Mouse (Mus musculus) kidney, postnatal 0 days (tissue): ENCODE data around the gene Asic1. TPM values are rescaled to one million over a fixed set of nuclear protein-coding genes. Genes with fewer than 3 reads are reported as not detected.
A peak's percentile ranks its signal among the peaks of the same experiment; 100 is the strongest.

Experiments
- ATAC-seq: fragments of 200-750 bp; cut with Nextera tagmentation; replicated peaks from 2 replicates; pipeline ENCODE4 v1.8.0; 2017; ENCODE audit warnings: low read depth, moderate number of reproducible peaks, moderate TSS enrichment, moderate library complexity; ENCODE audit not compliant: low FRiP score
- DNase-seq: peaks from one replicate; pipeline ENCODE4 v3.0.0-alpha.2; 2016; ENCODE audit warnings: low spot score
- H3K27ac ChIP-seq: fragments of 300-500 bp; sonication (generic); 2 replicates; pipeline ENCODE4 v1.5.1; 2014; ENCODE audit warnings: mild to moderate bottlenecking
- H3K27me3 ChIP-seq: fragments of 300-500 bp; sonication (generic); 2 replicates; pipeline ENCODE4 v1.6.1; 2014; ENCODE audit warnings: low read length, mixed read lengths; ENCODE audit not compliant: insufficient read depth
- H3K36me3 ChIP-seq: fragments of 300-500 bp; sonication (generic); 2 replicates; pipeline ENCODE4 v1.6.1; 2014; ENCODE audit warnings: low read length, mixed read lengths; ENCODE audit not compliant: insufficient read depth
- H3K4me1 ChIP-seq: fragments of 300-500 bp; sonication (generic); replicated peaks from 2 replicates; pipeline ENCODE4 v1.6.1; 2014; ENCODE audit warnings: antibody characterized with exemption, low read length, mixed read lengths; ENCODE audit not compliant: insufficient read depth
- H3K4me2 ChIP-seq: fragments of 300-500 bp; sonication (generic); 2 replicates; pipeline ENCODE4 v1.6.1; 2014; ENCODE audit warnings: mild to moderate bottlenecking, low read length, moderate library complexity, mixed read lengths
- H3K4me3 ChIP-seq: fragments of 300-500 bp; sonication (generic); replicated peaks from 2 replicates; pipeline ENCODE4 v1.5.1; 2014; ENCODE audit warnings: low read depth, low read length
- H3K9ac ChIP-seq: fragments of 300-500 bp; sonication (generic); 2 replicates; pipeline ENCODE4 v1.6.1; 2014; ENCODE audit warnings: low read depth, low read length
- H3K9me3 ChIP-seq: fragments of 300-500 bp; sonication (generic); replicated peaks from 2 replicates; pipeline ENCODE4 v1.6.1; 2016; ENCODE audit warnings: low read length, inconsistent platforms, mixed read lengths
- CTCF ChIP-seq: IDR thresholded peaks from 2 replicates; pipeline ENCODE4 v1.5.1; 2016; ENCODE audit warnings: antibody characterized with exemption, low read depth, mild to moderate bottlenecking, moderate library complexity
- WGBS: fragments of 180-500 bp; shearing (Covaris S2); extraction: QIAGEN DNeasy Blood & Tissue Kit; methylation state at CpG from one replicate; pipeline ENCODE4 v1.1.7; 2014; 5-methylcytosine and 5-hydroxymethylcytosine counted together
- polyA plus RNA-seq: library from polyadenylated mRNA; unstranded; fragments of >200 nt; fragmentation: Nextera tagmentation; extraction: Ambion mirVana; gene quantifications from 2 replicates; pipeline ENCODE4 v1.2.1, GENCODE M21; 2015

Gene Asic1
- polyA plus RNA-seq, 1 experiment from 2014 or later: 1.1 TPM

DNA sequence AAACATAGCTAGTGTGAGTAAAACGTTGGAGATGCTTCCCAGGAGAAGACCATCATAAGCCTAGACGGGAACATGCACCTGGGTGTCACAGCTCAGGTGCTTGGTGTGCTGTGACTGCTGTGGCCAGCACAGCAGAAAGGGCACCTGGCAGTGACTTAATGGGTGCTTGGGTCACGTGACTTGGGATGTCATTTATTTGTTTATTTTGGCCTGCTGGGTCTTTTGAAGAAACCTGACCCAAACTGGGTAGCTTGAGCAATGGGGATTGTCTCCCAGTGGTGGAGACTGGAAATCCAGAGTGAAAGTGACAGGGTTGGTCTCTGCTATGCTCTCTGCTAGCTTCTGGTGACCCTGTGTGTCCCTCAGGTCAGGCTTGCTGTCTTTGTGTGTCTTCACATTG lies 41.3 kb downstream of the Asic1 start:
- DNase-seq (no peak), ATAC-seq (no peak)
- 42% methylated on average over 3 of the region's 3 CpGs for WGBS
- Histone ChIP-seq H3K9me3 (no peaks in the 10 kb centered on the region), H3K27ac (no peak overlapping the region), H3K27me3 (no peaks in the 10 kb centered on the region), H3K4me3 (no peak overlapping the region), H3K4me2 (no peak overlapping the region), H3K9ac (no peak overlapping the region), H3K4me1 (peaks cover 7% of the 10 kb centered on the region), H3K36me3 (peaks cover 55% of the 10 kb centered on the region)
- no peak for TF ChIP-seq CTCF

DNA sequence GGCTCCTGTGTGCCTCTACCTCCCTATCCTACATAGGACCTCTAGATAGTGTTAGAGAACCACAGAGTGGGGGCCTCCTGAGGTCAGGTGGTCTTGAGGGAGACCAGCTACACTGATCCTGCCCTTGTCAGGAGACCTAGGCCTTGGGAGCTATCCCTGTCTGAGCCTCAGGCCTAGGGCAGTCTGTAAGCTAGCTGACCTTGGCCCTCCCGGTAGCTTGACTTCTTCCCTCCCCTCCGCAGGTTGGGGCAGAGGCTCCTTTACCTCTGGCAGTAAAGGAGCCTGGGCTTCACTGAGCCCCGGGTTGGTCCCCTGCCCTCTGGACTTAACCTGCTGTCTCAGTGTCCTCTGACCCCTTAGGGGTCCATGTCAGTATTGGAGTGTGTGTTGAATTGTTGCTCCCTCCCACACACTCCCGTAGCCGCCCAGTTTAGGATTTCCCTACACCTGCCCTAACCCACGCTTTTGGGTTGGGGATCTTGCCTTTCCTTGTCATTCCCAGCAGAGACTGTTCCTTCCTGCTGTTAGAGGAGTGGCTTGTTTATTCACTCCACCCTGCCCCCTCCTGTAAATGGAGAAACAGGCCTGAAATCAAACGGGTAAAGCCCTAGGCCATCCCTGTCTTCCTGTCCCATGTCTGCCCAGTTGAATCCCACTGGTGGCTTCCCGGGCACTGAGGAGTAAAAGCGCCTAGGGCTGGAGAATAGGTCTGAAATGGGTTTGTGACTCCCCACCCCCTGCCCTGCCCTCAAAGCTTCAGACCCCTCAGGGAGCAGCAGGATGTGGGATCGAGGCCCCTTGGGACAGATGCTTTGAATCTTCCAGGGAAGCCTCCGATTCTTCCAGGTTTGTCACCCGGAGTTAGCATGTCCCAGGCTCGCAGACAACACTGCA lies 42.7 kb downstream of the Asic1 start:
- WGBS: 50% methylated on average over 13 of the region's 13 CpGs
- H3K9ac ChIP-seq: no peak overlapping the region
- TF ChIP-seq CTCF: no peak
- peaks cover 46% of the 10 kb centered on the region for H3K36me3 ChIP-seq
- no peaks in the 10 kb centered on the region for H3K27me3 ChIP-seq
- ATAC-seq (peak; percentile 12; the same call in 1 of the 2 replicates), DNase-seq (no peak)
- peaks cover 10% of the 10 kb centered on the region for H3K4me1 ChIP-seq
- 0 out of 2 replicates have a peak overlapping the region, but pooled peaks have one; percentile 8 for H3K27ac ChIP-seq
- H3K4me3 ChIP-seq: no peak overlapping the region
- no peaks in the 10 kb centered on the region for H3K9me3 ChIP-seq
- H3K4me2 ChIP-seq: no peak overlapping the region

DNA sequence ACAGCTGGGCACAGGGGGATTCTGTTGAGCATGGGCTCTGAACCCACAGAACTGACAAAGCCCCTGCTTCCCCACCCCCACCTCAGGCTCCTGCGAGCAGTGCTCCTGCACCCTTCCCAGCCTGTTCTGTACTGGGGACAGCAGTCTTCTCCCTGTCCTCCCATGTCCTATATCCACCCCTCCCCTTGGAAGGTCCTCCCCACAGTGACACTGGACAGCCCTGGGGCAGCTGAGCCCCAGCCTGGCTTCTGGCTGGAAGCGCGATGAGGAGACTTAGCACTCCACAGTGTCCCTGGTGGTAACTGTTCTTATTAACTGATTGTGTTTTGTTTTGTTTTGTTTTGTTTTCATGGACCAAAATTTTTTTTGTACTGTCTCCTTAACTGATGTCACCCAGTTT lies 43.4 kb downstream of the Asic1 start:
- DNase-seq (no peak), ATAC-seq (no peak)
- 82% methylated on average over 3 of the region's 3 CpGs for WGBS
- Histone ChIP-seq H3K27ac (no peak overlapping the region), H3K4me3 (no peak overlapping the region), H3K9me3 (no peaks in the 10 kb centered on the region), H3K4me1 (peaks cover 15% of the 10 kb centered on the region), H3K27me3 (no peaks in the 10 kb centered on the region), H3K9ac (no peak overlapping the region), H3K36me3 (peaks cover 42% of the 10 kb centered on the region), H3K4me2 (no peak overlapping the region)
- TF ChIP-seq CTCF: no peak

DNA sequence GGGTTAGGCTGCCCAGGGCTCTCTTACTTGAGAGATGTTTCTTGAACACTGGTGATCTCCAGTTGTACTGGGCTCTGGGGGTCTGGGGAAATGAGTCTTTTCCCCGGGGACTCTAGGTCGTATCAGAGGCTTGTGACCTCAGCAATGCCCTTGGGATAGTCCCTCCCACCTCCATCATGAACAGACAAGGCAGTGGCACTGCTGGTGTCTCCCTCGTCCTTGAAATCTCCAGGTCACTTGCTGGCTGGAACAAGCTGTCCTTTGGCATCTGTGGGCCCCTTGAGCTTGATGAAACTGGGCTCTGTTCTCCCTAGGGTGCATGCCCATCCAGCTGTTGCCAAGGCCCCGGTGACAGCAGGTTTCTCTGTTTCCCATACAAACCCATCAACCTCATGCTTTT lies 44.0 kb downstream of the Asic1 start:
- DNase-seq: no peak
- Histone ChIP-seq H3K9me3 (no peaks in the 10 kb centered on the region), H3K4me3 (no peak overlapping the region), H3K27ac (no peak overlapping the region), H3K9ac (no peak overlapping the region), H3K27me3 (no peaks in the 10 kb centered on the region), H3K4me1 (peaks cover 21% of the 10 kb centered on the region), H3K4me2 (no peak overlapping the region), H3K36me3 (peaks cover 36% of the 10 kb centered on the region)
- no peak for TF ChIP-seq CTCF
- ATAC-seq: no peak
- WGBS: 71% methylated on average over 4 of the region's 4 CpGs

DNA sequence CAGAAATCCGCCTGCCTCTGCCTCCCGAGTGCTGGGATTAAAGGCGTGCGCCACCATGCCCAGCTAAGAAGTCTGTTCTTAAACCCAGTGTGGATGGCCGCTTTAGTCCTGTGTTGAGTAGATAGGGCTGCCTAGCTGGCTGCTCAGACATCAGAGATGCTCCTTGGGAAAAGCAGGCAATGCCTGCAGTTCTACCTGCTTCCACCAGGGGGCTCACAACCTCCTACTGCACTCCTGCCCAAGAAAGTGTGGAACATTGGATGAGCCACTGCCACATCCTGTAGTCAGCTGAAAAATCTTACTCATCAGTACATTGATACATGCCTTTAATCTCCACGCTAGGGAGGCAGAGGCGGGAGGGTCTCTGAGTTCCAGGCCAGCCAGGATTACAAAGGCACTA lies 44.7 kb downstream of the Asic1 start:
- Histone ChIP-seq H3K36me3 (peaks cover 29% of the 10 kb centered on the region), H3K4me3 (no peak overlapping the region), H3K4me2 (no peak overlapping the region), H3K9ac (no peak overlapping the region), H3K27me3 (no peaks in the 10 kb centered on the region), H3K9me3 (no peaks in the 10 kb centered on the region), H3K4me1 (peaks cover 21% of the 10 kb centered on the region), H3K27ac (no peak overlapping the region)
- 49% methylated on average over 7 of the region's 7 CpGs for WGBS
- DNase-seq: peak; percentile 85
- ATAC-seq: 0 out of 2 replicates have a peak, but pooled peaks have one; percentile 12
- TF ChIP-seq CTCF: peak; percentile 96

DNA sequence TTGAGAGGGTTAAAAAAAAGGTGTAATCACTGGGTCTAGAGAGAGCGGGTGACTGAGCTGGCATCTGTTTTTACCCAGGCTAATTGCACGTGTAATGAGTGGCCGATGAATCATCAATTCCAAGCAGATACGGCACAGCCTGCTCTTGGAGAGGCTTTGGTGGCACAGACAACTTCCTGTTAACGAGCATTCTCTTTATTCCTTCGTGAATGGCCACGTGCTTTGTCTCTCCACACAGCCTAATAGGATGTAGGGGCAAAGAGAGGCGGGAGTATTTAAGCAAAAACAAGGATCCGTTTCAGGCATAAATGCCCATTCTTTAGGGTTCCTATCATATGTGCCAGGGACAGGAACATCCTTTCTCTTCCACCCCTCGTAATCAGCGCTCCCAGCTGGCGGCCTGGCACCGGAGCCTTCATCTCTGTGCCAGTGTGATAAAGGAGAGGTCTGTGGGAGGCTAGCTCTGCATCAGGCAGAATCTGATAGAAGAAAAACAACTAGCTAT lies 45.2 kb downstream of the Asic1 start:
- Histone ChIP-seq H3K9ac (no peak overlapping the region), H3K4me3 (no peak overlapping the region), H3K27me3 (no peaks in the 10 kb centered on the region), H3K36me3 (peaks cover 24% of the 10 kb centered on the region), H3K4me2 (no peak overlapping the region), H3K4me1 (peaks cover 21% of the 10 kb centered on the region), H3K9me3 (no peaks in the 10 kb centered on the region), H3K27ac (no peak overlapping the region; the same call in 1 of the 2 replicates)
- ATAC-seq (no peak), DNase-seq (no peak)
- WGBS: 62% methylated on average over 13 of the region's 13 CpGs
- no peak for TF ChIP-seq CTCF
